Mouse (Mus musculus): ENCODE results near the gene Ccn2.

Gene Ccn2

DNA sequence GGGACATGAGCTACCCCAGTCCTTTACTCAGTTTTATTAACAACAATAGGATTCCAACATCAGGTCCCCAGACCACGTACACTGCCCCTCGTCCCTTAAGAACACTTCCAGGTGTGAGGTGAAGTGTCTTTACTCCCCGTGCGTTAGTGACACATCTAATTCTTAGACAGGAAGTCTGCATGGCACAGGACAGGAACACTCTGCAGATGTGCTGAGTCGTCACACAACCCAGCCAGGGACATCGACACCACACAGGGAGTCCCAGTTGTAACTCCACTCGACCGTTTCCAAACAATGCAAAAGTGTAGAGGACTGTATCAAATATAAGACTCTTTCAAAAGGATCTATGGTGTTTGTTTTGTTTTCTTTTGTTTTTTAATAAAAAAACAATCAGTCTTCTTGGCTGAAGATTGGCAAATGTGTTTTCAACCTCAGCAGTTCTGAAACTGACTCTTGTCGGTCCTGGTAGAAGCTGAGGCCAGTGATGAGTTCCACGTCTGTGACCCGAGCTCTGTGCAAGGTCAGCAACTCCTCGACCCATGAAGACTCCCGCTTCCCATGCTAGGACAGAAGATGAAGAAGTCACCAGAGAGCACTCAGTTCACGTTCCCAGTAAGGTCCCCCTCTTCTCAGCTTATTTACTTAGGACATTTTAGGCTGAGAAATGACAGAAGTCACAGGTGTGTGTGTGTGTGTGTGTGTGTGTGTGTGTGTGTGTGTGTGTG is 46.3 kb downstream of the Ccn2 start:
- no peak for DNase-seq (ENCODE audit: low spot score)

DNA sequence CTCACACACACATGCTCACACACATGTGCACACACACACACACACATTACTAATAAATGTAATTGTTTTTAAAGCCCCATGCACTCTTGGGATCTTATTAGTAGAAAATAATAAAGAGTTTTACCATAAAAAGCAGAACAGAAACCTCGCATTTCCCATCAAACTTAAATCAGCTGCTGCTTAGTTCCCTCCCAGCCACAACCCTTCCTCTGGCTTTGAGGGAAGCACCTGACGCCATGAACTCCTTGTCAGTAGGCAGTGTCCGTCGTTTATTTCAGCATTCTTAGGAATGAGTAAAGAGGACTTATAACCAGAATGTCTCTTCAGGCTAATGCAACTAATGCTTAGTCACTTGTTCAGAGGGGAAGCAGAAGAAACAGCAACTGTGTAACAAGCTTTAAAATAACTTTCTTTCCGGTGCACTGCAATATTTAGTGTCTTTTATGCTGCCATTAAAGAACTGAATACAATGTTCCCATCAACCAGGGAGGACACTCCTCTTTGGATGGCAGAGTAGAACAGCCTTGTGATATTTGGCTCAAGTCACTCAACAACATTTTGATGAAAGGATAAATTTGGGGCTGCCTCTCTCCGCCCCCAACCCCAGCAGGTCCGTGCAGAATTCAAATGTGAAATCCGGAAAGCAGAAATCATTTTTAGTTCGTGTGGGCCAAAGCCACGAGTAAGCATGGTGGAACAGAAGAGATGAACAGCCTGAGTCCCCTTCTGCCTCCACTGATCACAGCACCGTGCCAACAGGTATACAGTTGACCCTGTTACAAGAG is 47.7 kb downstream of the Ccn2 start:
- no peak for DNase-seq (ENCODE audit: low spot score)

DNA sequence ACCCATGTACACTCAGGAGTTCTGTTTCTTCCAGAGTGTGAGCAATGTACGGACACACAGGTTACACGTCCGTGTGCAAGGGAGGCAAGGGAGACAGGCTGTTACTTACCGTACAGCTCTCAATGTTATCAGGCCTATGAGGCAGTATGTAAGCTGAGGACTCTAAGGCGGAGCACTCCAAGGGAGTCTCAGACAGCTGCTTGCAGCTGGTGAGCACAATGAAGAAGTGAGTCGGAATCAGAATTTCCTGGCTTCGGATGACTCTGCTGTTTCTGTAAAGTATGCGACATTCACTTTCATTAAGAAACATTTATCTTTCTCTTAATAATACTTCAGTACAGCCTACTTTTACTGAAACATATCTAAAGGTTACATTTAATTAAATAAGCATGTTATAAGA is 49.9 kb downstream of the Ccn2 start:
- DNase-seq (ENCODE audit: low spot score) = no peak
